Mouse (Mus musculus): ENCODE measurements at regions not wholly inside any gene's neighbourhood (a gene's known extent, or its start where the extent isn't known, plus 50 kb on each side); places are given as distances from the start of the nearest gene placed in this dataset.
A peak's percentile ranks its signal among the peaks of the same experiment; 100 is the strongest.

DNA sequence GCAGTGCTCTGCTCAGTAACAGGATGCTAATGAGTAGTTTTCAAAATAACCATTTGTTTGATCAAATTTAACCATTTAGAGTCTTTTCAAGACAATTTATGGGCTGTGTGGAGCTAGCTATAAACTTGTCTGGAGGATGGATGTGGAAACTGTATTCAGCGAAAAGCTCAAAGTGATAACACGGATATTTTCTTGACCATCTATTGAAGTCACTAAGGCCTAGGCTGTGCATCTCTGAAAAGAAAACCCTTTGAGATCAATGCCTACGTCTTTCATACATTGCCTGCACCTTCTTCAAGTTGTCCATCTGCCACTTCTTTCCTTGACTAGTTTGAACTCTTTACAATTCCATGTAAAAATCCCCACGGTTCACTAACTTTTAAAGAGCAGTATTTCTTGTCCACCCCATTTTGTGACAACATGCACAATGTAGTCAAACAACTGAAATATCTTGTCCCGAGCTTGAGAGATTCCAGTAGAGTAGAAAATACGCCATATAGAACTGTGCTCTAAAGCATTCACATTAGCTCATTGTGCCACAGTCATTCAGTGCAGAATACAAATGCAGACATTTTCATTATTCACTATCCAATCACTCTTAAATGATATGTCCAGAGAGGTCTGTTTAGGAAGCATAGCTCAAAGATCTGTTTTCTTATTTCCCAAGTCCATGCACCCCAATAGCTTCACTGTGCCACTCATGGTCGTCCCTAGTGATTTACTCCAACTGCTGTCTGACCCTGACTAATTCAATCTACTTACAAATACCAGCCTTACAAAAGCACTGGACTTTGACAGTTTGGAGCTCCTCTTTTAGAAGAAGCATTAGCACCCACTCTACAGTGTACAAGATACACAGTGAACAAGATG is 165.7 kb upstream of the 4930447F04Rik start:
- DNase-seq = no peak

DNA sequence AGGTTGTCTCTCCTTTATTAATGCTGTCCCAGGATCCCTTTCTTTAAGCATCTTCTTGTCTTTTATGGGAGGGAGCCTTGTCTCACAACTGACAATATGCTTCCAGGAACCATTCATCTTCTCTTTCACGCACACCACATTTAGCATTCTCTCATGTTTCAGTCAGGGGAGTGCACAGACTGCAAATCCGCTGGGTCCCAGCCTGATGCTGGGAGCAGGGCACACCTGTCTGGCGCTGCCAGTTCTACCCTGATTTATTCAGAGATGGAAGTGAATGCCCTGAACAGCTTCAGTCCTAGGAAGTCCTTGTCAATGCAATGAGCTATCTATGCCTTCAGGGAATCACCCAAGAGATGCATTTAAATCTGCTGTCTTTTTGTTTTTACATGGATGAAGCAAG is 161.0 kb upstream of the 4930447F04Rik start:
- no peak for DNase-seq

DNA sequence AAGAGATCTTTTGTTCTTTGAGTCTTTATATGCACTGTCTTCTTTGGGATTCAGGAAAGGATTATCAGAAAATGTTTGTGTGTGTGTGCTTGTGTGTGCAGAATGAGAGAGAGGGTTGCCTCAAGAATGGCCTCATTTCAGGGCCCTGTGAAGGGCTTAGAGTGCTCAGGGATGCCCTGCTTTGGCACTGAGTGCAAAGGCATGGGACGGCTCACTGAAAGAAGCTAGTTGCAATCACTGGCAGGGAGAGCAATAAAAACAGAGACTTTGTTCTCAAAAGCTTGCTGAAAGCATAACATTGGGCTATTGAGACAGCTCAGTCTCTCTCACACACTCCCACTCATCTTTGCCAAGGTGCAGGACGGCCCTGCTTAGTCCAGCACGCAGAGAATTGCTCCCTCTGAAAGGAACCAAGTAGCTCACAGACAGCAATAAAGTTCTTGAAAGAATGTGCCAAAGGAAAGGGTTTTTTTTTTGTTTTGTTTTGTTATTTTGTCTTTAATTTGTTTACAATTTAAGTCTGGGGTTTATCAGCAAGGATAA is 157.5 kb upstream of the 4930447F04Rik start:
- peak; percentile 0 for DNase-seq

All from right cerebral cortex, adult 18-20 months (tissue).